Mouse (Mus musculus): ENCODE measurements around the gene Gm19935.

Gene Gm19935

DNA sequence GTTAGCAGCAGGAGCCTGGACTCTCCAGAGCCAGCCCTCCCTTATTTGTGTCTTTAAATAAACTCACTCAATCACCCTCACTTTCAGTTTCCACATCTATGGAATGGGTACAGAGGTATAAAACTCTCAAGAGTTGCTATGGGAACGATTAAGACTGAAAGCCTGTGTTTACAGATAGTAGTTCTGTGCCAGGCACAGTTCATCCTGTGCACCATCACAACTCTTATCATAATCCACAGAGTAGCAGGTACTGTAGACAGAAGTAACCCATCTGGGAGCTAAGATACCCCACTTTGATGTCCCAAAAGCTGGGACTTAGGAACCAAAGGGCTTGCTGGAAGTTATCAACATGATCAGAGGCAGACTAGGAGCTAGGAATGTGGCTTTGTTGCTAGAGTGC, 12.6 kb upstream of the Gm19935 start:
- no peak for DNase-seq (ENCODE audit: low spot score)

DNA sequence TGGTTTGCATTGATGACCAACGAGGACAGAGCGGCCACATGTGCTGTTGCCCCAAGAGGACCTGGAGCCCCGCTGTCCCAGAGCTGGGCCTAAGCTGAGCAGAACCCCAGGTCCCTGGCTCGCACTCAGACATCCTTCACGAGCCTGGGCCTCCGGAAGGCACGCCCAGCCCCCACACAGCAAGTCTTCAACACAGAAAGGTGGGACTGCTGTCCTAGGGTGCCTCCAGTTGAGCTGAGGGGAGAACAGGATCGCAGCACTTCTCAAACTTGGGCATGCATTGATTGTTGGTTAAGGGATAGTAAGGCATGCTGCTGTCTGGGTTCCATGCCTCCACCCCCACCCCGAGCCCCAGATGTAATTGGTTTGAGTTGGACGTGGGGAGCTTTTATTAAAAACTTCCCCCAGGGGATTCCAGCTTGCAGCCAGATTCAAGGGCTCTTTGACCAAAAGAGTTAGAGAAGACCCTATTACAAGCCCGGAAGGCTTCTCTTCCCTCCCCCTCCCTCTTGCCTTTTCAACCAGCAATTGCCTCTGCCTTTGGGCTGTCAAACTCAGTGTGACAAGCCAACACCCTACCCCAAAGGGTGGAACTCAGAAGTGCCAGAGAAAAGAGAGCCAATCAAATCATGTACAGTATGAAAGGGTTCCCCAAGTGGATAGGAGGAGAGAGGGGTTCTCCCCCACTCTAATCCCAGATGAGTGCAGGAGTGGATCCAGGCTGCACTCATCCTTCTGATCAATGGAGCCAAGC, 12.0 kb upstream of the Gm19935 start:
- no peak for DNase-seq (ENCODE audit: low spot score)

DNA sequence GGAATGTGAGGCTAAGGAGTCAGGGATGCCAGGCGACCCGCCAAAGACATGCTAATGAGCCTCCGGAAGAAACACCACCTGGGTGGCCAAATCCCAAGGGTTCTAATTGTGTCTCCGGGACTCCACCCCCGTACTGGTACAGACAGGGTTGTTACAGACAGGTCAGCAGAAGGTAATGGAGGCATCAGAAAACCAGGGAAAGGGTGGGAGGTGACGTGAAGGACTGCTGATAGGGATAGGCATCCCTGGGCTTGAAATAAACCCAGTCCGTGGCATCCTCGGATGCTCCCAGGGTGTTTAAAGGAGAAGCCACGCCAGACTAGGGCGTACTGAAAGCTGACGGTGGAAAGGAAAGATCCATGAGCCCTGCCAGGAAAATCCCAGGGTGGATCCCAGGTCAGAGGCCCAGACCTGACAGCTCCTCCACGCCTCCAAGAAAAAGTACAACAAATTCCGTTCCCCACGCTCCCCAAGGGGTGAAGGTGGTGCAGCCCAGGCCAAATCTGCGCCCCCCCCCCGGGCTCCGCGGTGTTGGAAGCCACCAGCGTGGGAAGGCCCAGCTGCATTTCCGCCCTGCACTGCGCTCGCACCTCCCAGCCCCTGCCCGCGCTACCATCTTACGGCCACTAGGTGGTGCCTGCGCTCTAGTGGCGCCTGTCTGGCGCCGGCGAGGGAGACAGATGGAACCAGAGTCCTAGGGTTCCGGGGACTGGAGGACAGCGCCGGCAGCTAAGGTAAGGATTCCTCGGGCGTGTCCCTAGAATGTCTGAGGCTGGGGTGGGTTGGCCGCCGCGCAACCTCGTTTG, 11.2 kb upstream of the Gm19935 start, which contains the start of gene Chd9:
Chd9 (plus strand) TSS at position 172 of the 806 bp plus-strand sequence.
- DNase-seq (ENCODE audit: low spot score), result peak; percentile 97

DNA sequence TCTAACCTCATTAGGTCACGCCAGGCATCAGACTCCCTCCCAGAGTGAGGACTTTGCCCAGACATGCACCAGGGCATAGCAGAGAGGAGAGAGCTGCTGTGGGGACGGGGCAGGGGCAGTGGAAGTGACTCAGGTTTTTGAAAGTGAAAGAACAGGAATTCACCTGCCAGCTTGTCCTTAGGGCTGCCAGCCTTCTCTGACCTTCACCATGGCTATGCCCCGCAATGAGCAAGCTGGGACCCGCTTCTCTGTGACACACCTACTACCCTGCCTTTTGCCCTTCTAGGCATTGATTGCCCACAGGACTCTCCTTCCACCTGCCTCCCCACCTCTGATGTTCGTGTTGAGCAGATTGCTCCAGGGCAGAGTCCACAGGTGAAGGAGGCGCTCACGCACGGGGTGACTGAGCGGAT, 8.3 kb upstream of the Gm19935 start:
- DNase-seq (ENCODE audit: low spot score), result no peak

DNA sequence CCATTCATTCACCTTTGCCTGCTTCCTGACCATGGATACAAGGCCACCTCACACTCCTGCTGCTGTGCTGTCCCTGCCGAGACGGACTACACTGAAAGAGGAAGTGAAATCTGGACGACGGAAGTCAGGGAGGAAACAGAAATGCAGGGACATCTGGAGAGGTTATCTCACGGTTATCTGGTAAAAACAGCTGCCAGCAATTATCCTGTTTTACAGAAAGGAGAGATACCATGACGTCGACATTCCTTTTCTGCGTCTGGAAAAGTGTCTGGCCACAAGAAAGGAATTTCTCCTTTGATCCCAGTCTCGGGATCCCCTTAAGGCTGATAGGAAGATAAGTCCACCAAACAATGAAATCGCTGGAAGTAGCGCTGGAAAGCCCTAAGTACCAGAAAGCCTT, 5.2 kb upstream of the Gm19935 start:
- no peak for DNase-seq (ENCODE audit: low spot score)

DNA sequence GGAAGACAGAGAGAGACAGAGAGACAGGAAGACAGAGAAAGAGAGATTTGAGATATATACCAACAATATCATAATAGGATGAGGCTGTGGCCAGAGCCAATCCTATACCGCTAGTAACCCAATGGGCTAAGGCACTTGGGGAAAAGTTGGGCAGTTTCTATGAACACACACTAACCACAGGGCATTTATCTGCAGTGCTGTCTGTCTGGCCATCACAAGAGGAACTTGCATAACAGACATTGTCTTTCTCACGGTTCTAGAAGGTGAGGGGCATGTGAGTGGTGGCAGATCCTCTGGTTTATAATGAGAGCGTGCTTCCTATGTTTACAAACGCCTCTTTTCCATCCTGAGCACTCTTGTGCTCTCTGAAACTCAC, 3.1 kb upstream of the Gm19935 start:
- DNase-seq (ENCODE audit: low spot score), result no peak

DNA sequence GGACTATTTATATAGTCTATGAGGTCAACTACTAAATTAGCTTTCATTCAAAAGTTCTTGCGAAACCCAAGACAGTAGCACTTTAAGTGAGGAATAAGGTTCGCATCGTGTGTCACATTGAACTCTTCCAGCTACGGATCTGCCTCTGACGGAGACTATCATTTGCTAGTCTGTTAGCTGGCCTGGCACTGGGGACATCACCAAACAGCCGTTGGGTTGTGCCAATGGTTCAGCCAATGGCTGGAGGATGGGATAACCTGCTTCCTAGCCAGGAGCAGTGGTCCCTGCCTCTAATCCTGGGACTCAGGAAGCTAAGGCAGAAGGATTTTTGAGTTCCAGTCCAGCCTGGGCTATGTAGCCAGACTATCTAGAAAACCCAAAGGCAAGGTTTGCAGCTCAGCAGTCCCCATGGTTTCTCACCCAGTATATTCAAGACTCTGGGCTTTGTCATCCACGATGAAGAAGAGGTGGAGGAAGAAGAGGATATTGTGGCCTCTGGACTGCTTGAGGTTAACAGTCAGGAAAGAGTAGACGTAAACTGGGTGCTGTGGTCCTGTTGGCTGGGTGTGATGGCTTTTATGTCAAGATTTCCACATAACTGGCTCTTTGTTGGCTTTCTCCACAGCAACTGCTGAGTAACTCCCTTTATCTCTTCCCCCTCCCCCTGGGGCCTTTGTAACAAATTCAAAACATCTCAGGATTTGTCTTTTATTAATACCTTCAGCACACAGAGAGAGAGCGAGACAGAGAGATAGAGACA, 2.5 kb upstream of the Gm19935 start:
- DNase-seq (ENCODE audit: low spot score), result no peak

DNA sequence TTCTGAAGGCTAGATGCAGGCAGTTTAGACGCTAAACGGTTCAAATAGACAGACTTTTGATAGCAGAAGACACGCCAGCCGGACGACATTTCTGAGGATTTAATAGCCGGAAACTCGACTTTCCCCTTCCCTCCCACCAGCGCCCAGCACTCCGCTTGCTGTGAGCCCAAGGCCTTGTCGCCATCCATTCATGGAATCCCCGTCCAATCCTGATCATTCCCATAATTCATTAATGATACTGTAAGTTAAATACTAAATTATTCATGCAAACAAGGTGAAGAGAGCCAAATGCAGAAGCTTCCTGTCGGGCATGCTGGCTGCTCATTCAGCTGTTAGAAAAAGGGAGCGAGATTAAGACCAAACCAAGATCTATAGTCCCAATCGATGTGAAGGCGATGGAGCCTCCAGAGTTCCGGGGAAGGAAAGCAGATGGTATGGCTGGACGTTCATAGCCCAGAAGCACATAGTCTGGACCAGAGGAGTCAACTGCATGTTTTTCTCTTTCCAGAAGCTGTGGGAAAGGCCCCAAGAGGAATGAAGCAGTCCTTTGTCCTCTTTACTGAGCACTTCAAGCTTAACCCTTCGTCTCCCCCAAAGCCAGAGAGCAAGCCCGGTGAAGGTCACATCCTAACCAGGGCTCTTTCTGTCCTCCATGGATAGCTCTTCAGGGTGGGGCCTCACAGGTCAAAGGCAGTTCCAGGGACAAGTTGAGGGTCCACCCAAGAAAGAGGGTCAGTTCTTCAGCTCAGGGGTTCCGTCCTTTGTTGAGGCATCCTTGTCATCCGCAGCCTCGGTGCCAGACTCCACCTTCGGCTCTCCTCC, 921 bp downstream of the Gm19935 start:
- DNase-seq (ENCODE audit: low spot score), result no peak

DNA sequence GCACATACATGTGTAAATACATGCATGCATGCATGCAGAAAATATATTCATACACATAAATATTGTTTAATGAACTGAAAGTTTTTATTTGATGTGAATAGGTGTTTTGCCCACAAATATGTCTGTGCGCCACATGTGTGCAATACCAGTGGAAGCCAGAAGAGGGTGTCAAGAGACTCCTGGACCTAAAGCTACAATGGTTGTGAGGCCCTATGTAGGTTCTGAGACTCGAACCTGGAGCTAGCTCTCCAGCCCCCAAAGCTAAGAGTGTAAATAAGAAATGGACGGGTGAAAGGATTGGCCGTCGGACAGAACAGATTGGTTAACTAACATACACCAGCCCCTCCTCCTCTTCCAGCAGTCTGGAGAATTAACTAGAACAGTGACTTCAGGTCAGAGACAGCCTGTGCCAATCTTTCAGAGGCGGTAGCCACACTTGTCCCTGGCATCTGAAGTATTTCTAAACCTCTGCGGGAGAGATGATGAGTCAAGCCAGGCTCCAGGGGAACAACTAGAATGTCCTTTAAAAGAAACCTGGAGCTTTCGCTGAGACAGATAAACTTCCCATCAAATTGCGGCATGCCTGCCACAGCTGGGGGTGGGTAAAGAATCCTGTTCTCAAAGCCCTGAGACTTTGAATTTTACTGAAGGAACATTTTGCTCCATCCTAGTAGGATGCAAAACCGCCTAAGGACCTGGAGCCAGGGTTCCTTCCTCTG, 3.4 kb downstream of the Gm19935 start:
- no peak for DNase-seq (ENCODE audit: low spot score)

DNA sequence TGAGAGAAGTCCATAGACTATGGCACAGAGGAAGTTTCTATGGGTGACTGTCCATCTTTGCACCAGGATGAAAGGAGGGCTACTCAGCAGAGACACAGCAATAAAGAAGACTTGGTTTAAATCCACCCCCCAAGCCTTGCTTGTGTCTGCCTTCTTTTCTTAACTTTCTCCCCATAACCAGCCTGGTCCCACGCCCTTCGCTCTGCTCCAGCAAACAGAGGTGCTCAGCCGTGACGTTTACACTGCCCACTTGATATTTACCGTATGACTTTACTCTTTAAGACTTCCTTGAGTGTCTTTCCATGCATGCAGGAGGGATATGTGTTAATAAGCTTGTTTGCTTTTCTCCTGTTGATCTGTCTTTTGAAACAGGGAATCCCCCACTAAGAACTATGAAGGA, 17.7 kb downstream of the Gm19935 start:
- DNase-seq (ENCODE audit: low spot score), result no peak

DNA sequence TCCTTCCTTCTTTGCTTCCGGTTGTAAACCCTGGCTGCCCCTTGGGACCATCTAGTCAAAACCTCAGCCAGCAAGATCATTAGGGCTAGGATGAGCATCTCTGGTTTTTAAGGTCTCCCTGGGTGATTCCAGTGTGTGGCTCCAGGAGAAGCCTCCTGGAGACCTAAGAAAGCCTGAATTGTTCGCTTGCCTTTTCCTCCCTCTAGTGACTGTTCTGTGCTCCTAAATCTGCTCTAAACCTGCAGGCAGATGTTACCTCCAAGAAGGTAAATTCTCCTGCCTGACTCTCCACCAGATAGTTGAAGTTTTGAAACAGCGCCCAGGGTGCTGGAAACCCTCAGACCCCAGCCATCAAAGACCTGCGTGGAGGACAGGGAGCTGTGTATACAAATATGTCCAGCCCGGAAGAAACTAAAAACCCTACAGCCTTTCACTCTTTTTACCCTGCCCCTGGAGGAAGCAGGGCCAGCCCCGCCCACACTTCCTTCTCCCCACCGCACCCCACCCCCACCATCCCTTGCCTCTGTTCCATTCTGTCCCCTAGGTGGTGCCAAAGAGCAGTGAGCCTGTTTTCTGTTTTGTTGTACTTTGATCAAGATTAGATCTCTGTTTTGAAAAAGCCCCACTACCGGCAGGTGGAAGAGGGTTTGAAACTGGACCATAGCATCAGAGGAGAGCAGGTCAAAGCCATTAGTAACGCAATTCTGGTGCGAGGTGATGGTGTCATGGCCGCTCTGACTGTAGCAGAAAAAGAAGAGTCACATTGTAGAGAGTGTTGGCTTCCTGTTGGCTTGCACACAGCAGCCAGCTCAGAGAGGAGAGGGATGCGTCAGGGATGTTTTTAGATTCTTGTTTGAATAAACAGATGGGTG, 22.0 kb downstream of the Gm19935 start:
- peak; percentile 75 for DNase-seq (ENCODE audit: low spot score)

DNA sequence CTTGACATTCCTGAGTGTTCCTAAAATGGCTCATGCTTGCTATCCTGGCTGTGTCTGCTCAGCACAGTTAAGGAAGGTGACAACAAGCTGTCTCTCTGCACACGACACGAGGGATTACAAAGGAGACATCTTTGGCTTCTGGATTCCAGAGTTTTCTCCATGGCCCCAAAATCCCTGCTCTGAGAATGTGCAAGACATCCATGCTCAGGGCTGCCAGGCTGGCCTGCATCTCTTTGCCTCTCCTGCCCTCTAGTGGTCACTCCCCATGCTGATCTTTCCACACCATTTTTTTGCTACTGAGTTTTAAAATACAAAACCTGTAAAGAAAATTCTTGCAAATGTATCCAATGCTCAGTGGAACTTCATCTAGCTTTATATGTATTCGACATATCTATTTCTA, 23.5 kb downstream of the Gm19935 start:
- DNase-seq (ENCODE audit: low spot score), result peak; percentile 86

DNA sequence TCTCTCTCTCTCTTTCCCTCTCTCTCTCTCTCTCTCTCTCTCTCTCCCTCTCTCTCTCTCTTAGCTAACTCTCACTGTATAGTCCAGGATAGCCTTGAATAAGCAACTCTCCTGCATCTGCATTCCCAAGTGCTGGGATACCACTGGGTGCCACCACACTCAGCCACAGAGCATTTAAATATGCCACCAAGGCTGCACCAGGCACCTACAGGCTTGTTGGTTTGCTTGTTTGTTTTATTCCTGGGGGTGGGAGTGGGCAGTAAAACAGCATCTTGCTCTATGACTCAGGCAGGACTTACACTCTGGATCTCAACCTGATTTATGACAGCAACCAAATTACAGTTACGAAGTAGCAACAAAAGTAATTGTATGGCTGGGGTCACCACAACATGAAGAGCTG, 25.6 kb downstream of the Gm19935 start:
- DNase-seq (ENCODE audit: low spot score), result no peak

DNA sequence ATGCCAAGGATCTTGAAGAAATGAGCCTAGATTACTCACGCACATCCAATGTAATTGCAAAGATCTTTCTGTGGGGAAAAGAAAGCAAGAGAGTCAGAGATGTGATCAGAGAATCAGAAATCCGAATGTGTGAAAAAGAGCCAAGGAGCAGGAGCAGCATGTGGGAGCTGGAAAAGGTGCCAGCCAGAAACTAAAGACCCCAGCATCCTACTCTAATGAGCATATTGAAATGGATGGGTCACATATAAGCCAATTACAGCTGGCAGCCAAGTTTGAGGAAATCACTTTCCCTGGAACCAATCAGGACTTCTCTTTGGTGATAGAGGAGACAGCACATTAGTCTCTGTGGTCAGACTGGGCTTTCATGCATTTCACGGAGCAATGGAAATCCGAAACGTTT, 47.4 kb downstream of the Gm19935 start:
- DNase-seq (ENCODE audit: low spot score), result no peak

All from testis, postnatal 10 days (tissue).